Mouse (Mus musculus): ENCODE data around the gene Oxt.
"Not testable (repeated sequence)": the region's sequence is repeated elsewhere in the genome, so short reads cannot be mapped to it uniquely, and the experiment has no call there.

Gene Oxt

DNA sequence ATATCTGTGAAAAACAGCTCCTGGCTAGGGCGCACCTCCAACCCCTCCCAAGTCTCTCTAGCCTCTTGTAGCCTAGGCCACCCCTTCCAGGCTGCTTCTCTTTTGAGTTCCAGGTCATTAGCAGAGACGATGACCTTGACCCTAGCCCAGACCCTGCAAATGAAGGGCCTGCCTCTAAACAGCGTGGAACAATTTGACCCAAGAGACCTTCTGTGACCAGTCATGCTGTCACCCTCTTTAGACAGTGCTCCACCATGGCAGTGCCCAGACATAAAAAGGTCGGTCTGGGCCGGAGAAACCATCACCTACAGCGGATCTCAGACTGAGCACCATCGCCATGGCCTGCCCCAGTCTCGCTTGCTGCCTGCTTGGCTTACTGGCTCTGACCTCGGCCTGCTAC is at the start of gene Oxt:
Oxt (plus strand) TSS at position 301 of the 400 bp plus-strand sequence.
- no peak for DNase-seq

DNA sequence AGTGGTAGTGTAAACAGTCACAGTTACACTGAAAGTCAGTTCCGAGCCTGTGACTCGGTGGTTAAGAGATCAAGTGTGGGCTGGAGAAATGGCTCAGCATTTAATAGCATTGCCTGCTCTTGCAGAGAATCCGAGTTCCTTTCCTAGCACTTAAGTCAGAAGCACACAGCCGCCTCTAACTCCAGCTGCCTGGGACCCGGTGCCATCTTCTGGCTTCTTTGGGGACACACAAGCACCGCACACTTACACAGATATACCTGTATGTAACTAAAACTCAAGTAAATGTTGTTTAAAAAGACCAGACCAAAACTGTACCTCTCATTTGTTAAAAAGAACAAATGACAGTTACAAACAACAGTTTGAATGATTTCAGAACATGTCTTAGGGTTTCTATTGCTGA is 47.5 kb upstream of the Oxt start:
- DNase-seq: no peak

DNA sequence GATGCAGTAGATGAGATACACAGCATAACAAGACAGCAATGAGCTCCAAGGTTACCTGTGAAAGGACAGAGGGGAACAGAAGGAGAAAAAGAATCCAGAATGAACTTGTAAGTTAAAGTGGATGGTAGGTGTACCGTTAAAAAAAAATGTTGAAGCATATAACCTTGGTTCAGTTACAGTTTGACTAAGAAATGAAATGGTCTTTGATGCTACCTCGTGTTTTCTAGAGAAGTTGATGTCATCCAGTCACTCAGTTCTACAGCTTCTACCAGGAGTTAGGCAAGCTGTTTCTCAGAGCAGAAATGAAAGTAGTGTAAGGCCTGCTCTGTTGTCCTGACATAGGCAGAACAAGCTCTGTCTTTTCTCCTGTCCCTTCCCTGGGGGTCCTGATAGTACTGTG is 46.7 kb upstream of the Oxt start:
- DNase-seq: no peak

DNA sequence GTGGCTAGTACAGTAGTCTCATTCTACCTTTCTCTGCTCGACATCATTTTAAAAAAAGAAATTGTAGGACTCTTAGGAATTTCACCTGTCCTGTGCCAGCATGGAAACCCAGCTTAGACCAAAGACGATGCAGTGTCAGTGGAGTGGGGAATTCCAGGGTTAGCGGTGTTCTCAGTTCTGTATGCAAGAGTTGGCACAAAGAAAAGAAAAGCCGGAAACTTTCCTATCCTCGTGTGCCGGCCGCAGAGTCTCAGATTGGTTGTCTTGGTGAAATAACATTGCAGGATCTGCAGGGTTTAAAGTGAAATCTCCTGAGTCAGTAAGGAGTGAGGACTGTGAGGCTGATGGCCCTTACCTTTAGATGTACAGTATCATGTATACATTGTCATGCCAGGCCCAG is 46.0 kb upstream of the Oxt start:
- no peak for DNase-seq

DNA sequence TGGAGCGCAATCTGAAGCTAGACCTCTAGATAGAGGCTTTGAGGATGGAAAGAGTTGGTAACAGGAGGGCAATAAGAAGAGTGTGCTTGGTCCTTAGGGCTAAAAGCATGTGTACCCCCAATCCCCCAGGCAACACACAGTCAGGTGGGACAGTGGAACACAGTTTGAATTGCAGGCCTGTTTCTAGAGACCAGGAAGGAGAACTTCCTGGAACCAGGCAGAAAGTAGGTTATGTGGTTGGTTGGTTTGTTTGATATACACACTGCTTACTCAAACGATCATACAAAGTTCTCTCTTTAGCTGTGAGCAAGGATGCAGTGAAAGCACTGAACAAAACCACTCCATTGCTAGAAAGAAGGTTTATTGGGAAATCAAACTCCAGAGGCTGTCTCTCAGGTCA is 43.8 kb upstream of the Oxt start:
- DNase-seq: no peak

DNA sequence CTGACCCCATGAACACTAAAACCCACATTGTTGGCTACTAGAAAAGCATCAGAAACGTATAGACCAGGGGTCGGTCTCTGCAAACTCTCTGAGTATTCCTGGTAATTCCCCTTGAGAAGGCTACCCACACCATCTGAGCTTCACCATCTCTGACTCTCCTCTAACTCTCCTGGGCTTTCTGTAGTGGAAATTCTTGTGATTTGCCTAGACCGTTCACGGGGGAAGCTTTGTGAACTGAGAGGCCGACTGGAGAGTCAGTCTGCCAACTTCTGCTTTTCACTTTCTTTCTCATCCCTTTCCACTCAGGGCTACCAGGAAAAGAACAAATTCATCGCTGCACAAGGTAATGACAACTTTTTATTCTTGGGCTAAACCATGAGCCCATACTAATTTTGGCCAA is 41.0 kb upstream of the Oxt start:
- no peak for DNase-seq

DNA sequence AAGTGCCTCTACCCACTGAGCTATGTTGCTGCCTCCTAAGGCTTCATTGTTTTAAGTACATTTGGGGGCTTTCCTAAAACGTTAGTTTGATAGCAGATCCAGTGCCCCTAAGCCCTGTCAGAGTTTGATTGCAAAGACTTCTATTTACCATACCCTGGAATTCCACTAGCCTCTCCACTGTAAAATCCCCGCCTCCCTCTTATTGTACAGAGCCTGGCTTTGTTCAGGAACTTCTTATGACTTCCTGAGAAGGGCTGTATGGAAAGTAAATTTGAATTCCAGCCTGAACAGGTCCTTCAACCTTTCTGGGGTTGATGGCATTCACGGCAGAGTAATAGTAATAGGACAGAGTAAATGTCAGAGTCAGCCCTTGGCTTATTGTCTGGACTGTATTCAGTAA is 39.1 kb upstream of the Oxt start:
- DNase-seq: no peak

DNA sequence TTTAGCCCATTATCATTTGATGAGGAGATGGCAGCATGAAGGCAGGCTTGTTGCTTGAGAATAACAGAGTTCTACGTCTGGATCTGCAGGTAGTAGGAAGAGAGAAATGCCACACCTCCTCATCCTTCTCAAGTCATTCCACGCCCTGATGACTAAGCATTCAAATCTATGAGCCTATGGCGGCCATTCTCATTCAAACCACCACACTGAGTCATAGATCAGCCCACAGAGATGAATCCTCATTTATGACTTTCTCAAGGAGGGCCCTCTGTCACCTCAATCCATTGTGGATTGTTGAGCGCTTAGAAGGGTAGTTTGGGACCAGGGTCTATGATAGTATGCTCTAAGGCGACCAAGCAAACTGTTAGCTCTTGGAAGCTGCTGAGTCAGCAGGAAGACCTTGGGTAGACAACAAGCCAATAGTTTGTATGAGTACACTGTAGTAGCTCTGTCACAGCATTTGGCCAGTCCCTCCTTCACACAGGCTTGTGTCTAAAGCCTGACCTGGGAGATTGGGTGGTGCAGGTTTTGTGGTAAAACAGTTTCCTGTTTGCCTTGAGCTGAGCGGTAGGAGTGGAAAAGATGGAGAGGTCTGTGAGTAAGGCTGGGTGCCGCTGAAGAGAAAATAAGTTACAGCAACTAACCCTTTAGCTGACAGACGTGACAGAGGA is 37.0 kb upstream of the Oxt start:
- DNase-seq: no peak

DNA sequence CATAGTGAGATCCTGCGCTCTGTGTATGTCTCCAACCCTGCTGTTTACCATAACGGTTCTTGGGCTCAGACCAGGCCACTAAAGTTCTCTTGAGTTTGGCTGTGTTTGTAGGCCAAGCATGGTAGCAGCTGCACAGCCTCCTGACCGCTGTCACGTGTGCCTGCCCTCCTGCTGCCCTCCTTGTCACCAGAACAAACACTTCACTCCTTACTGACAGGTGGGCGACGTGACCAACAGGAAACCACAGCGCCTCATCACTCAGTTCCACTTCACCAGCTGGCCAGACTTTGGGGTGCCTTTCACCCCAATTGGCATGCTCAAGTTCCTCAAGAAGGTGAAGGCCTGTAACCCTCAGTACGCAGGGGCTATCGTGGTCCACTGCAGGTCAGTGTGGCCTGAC is 35.7 kb upstream of the Oxt start:
- peak in 1 of 2 experiments; percentile 13 for DNase-seq

DNA sequence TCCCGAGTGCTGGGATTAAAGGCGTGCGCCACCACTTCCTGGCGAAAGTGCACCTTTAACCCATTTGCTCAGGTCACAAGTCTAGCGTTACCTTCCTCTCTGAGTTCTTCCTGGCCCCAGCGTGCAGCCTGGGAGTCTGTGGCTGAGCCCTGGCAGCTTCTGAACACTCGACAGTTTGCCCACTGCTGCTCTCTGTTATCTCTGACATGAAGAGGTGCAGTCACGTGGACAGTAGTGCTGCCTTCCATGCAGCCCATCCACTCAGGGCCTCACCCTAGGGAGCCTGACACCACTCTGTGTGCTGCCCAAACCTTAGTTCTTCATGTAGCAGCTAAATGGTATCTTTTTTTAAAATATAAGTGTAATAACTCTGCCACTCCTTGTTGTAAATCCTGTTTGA is 29.0 kb upstream of the Oxt start:
- DNase-seq: no peak

DNA sequence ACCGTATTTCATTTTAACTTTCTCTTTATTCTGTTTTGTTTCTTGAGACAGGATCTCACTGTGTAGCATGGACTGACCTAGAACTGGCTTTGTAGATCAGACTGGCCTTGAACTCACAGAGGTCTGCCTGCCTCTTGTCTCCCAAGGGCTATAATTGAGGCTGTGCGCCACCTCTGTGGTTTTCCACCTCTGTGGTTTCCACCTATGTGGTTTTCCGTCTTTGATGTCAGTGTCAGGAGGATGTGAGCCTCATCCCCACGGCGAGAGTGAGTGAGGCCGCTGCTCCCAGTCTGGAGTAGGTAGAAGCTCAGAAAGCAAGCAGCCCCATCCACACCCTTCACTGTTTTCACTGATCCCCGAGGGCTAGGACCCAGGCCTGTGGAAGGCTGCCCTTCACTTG is 21.1 kb upstream of the Oxt start:
- no peak for DNase-seq

DNA sequence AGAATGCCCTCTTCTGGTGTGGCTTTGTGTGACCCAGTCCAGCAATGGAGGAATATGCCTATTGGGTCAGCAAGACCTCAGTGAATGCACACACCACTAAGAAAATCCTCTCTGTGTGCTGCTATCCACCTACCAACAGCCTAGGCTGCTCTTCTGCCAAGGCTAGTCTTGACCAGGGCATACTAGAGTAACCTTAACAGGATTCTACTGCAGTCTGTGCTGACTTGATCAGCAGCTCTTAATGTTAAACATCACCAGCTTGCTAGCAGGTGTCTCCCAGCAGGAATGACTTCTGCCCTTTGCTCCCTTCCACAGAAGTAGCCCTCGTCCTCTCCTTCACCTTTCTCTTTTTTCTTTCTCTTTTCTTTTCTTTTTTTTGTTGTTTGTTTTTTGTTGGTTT is 19.7 kb upstream of the Oxt start:
- DNase-seq: no peak

DNA sequence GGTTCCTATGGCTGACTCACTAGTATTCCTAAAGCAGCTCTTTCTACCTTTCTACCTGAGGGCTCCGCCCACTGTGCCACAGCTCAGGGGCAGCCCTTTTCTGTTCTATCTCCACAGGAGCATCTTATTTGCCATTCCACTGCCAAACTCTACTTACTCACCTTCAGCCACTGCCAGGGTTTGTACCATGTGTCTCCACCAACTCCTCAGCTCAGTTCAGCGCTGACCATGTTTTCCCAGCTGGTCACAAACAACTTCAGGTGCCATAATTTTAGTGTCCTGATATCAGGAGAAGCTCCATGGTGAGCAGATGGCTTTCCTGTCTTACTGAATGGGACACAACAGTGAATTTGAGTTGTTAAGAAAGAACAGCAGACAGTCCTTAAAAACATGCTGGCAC is 18.5 kb upstream of the Oxt start:
- no peak for DNase-seq

DNA sequence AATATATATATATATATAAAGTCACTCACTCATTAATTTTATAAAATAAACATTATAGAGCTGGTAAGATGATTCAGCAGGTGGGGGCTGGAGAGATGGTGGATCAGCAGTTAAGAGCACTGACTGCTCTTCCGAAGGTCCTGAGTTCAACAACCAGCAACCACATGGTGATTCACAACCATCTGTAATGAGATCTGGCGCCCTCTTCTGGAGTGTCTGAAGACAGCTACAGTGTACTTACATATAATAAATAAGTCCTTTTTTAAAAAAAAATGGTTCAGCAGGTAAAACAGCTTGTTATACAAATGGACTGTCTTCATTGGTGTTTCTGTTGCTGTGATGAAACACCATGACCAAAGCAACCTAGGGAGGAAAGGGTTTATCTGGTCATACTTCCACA is 18.0 kb upstream of the Oxt start:
- no peak for DNase-seq

DNA sequence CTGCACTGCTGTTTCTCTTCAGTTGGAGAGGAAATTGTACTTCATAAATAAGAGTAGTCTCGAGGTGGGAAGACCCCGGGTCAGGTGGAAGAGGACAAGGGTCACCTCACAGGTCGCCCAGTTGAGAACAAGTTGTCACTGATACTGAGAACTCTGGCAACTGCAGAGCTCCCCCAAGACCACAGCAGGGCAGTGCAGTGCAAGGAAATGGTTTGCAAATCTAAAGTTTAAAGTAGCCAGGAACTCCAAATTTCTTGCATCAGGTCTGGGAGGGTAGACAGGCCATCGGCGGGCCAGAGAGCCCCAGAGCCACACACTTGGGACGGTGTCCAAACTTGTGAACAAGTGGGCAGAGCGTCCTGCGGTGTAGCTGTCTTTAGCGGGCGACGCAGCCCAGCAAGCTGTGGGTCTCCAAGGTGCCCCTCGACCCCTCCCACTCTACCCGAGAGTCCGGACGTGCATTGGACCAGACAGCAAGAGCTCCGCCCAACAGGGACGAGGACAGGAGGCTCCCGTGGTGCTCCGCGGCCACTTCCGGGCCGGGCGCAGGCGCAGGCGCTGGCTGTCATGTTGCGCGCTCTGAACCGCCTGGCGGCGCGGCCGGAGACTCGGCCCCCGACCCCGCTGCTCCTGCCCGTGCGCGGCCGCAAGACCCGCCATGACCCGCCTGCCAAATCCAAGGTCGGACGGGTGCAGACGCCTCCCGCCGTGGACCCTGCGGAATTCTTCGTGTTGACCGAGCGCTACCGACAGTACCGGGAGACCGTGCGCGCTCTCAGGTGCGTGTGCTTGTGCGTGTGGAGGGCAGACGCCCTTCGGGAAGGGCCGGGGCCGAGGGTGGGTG is 12.5 kb upstream of the Oxt start, which contains the start of gene Mrps26:
Mrps26 (plus strand) TSS at position 531 of the 844 bp plus-strand sequence.
- DNase-seq: peak; percentile 86 to 87

DNA sequence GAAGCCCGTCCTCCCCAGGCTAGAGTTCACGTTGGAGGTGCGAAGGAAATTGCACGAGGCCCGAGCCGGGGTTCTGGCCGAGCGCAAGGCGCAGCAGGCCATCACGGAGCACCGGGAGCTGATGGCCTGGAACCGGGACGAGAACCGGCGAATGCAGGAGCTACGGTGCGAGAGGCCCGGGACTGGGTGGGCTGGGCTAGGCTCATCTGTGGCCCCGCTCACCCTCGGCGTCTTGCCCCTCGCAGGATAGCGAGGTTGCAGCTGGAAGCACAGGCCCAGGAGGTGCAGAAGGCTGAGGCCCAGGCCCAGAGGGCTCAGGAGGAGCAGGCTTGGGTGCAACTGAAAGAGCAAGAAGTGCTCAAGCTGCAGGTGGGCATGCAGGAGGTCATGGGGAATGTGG is 11.9 kb upstream of the Oxt start:
- no peak for DNase-seq

DNA sequence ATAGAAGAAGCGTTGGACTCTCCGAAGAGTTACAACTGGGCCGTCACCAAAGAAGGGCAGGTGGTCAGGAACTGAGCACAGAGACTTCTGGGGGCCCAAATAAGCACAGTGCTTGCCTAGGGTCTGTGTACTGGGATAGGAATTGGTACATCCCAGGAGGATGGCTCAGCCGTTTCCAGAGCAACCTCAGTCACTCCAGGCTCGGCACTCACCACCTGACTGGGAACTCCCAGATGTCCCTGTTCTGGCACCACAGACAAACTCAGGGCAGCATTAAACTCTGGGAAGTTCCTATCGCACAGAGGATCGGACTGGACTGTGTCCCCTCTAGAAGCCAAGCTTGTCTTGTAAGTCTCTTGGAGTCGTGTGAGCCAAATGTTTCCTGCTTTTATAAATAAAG is 11.0 kb upstream of the Oxt start:
- DNase-seq: no peak

DNA sequence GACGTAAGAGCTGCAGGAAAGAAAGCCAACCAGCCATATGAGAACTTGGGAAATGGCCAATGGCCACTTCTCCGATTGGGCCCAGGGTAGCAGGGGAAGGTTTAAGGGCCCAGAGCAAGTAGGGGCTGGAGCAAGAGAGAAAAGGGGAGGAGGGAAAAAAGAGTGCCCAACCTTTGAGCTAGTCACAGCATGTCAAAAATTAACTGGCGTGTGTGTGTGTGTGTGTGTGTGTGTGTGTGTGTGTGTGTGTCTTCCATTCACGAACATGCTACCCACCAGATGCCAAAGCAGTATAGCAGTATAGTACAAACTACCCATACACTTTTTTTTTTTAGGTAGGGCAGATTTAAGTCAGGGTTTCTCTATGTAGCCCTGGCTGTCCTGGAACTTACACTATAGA is 7.1 kb upstream of the Oxt start:
- DNase-seq: no peak

DNA sequence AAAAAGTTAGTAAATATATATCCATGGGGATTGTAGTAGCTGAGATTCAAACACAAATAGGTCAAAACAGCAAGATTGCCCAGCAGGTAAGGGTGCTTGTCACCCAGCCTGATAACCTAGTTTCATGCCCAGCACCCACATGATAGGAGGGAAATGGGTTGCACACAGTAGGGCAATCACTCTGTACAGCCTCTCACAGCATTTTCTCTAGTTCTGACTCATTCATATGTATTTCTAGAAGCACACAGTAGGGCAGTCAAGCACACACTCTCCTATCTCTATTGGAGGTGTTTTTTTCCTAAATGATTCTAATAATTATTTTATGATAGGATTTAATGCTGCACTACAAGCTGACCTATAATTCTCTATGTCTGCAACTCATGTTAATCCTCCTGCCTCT is 6.0 kb upstream of the Oxt start:
- DNase-seq: no peak

DNA sequence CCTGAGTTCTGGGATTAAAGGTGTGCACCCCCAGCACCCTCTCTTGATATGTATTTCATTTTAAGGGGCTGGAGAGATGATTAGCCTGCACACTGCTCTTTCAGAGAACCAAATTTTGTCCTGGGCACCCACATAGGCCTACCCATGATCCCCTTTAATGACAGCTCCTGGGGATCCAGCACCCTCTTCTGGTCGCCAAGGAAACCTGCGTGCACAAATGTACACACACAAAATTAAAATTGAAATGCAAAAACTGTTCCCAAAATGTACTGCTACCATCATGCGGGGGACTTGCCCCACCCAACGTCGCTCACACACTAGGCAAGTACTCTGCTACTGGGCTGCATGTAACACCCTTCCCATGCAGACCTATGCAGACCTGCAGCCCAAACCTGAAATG is 1.0 kb upstream of the Oxt start:
- no peak for DNase-seq

DNA sequence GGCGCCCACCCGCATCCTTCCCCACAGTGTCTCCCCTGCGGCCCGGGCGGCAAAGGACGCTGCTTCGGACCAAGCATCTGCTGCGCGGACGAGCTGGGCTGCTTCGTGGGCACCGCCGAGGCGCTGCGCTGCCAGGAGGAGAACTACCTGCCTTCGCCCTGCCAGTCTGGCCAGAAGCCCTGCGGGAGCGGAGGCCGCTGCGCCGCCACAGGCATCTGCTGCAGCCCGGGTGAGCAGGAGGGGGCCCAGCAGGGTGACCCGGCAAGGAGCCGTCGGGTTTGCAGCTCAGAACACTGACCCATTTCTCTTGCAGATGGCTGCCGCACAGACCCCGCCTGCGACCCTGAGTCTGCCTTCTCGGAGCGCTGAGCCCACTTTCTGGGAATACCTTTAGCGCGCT is 591 bp downstream of the Oxt start:
- DNase-seq: not testable (repeated sequence)

DNA sequence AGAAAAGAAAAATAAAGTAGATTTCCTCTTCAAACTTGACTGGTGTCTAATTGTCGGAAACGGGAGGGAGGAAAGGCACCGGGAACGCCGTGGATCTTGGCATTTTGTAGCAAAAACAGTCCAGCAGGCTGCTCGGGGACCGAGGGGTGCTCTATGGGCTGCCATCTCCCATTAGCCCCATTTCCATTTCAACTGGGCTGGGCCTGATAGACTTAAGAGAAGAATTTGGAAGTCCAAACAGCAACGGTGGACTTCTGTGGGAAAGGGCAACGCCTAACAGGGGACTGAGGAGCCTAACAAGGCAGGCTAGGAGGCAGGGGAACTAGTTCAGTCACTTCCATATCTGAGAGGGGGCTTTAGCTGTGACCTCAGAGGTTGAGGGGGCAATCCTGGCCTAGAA is 1.0 kb downstream of the Oxt start:
- no peak for DNase-seq

DNA sequence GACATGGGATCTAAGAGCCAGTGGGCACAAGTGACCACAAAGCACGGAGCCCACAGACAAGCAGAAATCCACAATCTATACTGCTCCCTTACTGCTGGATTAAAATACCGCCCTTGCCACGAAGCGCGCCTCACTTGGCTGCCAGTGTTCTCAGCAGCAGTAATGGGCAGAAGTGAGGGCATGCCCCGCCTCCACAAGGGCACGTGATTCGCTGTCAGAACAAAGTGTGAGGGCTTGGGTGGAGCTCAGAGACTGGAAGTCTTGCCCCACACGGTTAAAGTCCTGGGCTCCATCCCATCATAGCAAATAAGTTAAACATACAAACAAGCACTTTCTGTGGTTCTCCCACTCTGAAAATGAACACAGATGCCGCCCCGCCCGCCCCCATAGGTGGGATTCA is 1.7 kb downstream of the Oxt start:
- DNase-seq: peak; percentile 32 to 58

DNA sequence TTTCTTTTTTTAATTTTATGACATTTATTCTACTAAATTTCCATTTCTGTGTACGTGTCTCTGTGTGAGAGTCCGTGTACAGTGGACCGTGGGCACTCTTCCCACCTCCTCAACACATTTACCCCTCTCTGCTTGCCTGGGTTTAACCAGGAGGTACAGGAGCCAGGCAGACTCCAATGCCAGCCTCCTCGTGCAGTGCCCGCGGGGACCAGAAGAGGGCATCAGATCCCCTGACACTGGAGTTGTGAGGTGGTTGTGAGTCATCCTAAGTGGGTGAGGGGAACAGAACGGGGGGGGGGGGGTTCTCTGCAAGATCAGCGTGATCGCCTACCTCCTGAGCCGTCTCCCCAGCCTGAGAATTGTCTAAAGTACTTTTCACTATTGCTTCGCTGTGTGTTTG is 2.2 kb downstream of the Oxt start:
- DNase-seq: peak; percentile 30 to 68

DNA sequence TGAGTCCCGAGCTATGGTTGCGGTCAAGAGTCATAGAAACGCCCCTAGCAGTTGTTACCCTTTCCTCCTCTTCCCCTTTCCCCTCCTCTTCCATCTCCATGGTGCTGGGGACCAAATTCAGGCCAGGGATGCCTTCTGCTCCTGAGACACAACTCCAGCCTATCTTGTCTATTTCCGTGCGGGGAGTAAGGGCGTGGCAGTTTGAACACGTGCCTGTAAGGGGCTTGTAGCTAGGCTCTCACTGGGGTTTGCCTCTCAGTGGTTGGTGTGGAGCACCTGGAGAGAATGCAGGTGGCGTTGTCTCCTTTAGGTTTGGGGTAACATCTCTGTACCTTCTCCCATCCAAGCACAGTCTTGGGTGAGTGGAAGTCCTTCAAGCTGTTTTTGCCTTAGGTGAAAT is 3.8 kb downstream of the Oxt start:
- DNase-seq: no peak
